Mouse (Mus musculus): ENCODE results near the gene Dlg2. TPM values are rescaled to one million over a fixed set of nuclear protein-coding genes. Genes with fewer than 3 reads are reported as not detected.

Dlg2 gene
- total RNA-seq, 2 experiments from 2014 or later: 295 to 301 TPM

DNA sequence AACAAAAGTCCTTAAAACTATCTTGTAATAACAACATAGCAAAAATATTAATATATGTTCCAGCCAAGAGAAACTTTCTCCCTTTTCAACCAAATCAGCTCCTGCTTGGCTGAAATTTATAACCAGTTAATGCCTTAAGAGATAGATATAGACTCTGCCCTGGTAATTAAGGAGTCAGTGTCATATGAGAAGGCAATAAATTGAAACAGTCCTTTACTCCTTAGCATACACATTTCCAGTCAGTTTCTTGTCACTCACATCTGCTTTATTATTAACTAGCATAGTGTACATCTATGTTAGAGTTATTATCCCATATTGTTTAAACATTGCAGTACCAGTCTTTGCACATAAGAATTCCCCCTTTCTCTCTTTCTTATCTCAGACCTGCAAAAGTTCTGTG, 1197.9 kb downstream of the Dlg2 start:
- DNase-seq (ENCODE audit: extremely low spot score in 1 of 2, low spot score in 2 of 2): no peak
- H3K4me3 ChIP-seq: no peak overlapping the region
- TF ChIP-seq CTCF (IDR thresholded peaks at IDR 0.05): no peak
- H3K27ac ChIP-seq: no peak overlapping the region
- intact Hi-C loops (cut with DNase I): no loop called here

DNA sequence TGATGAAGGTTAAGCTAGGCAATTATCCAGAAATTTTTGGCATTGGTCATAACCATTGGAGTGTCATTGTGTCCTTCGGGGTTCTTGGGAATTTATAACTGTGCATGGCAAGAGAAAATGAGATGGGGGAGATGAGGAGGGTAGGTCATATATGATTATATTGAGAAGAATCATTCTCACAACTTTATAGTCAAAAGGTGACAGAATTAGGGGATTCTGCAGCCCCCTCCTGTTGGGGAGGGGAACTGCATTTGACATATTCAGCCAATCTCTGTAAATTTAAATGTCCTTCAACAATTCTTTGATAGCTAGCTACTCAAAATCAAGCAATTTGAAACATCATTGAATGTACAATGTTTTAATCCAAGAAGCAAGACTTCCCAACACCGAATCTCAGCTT, 1201.5 kb downstream of the Dlg2 start:
- intact Hi-C loops (cut with DNase I): no loop called here
- peak; percentile 26 for TF ChIP-seq CTCF (IDR thresholded peaks at IDR 0.05)

DNA sequence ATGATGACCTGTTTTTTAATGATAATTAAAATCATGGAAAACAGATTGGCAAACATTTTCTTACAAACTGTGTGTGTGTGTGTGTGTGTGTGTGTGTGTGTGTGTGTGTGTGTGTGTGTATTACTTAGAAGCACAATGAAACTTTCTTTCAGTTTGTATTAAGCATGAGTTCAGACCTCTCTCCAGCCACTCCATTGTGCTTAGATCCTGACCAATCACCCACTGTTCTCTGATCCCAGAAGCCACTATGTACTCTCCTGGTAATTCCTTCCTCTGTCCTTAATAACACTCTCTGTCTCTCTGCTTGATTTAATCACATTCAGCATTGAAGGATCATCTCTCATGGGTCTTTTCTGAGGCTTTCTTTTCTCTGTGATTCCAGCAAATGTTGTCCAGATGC, 1211.5 kb downstream of the Dlg2 start:
- H3K4me3 ChIP-seq: no peak overlapping the region
- intact Hi-C loops (cut with DNase I): no loop called here
- no peak for TF ChIP-seq CTCF (IDR thresholded peaks at IDR 0.05)
- DNase-seq (ENCODE audit: extremely low spot score in 1 of 2, low spot score in 2 of 2): no peak
- no peak overlapping the region for H3K27ac ChIP-seq

More for the DNA sequence above, 1201.5 kb downstream of the Dlg2 start:
- no peak for DNase-seq (ENCODE audit: extremely low spot score in 1 of 2, low spot score in 2 of 2)
- Histone ChIP-seq H3K4me3 (no peak overlapping the region), H3K27ac (no peak overlapping the region)

GRCm38 (mm10) chr7:91689829-91690228, 1213.4 kb downstream of the Dlg2 start:
- no peak for DNase-seq (ENCODE audit: extremely low spot score in 1 of 2, low spot score in 2 of 2)
- Histone ChIP-seq H3K4me3 (no peak overlapping the region), H3K27ac (no peak overlapping the region; the same call in 1 of the 2 replicates)
- TF ChIP-seq CTCF (IDR thresholded peaks at IDR 0.05): no peak
- intact Hi-C loops (cut with DNase I): no loop called here

GRCm38 (mm10) chr7:91709853-91710252, 1233.4 kb downstream of the Dlg2 start:
- H3K4me3 ChIP-seq: no peak overlapping the region
- TF ChIP-seq CTCF (IDR thresholded peaks at IDR 0.05): no peak
- peak in 1 of 2 experiments; percentile 27 for DNase-seq (ENCODE audit: extremely low spot score in 1 of 2, low spot score in 2 of 2)
- intact Hi-C loops (cut with DNase I): loop anchor here (5.0 to 10.0 kb wide), 3 partner anchors 217 to 325 kb away; no protein-coding TSS in a partner anchor
- peak overlapping the region; percentile 58 for H3K27ac ChIP-seq

DNA sequence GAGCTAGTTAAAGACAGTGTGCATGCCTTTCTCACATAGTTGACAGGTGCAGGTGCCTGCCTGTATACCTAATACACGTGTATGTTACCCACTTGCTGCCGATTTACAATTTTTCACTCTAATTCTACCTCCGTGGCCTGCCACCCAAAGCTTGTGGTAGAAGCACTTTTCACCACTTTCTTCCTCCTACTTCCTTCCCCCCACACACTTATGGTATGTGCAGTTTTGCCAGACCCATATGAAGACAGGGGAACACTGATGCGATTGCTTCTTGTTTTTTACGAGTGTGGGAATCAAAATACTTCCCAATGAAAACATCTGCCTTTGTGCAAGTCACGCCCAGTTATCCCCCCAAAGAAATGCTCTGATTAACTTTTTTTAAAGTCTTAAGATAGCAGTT, 1234.7 kb downstream of the Dlg2 start:
- H3K27ac ChIP-seq: peak overlapping the region; percentile 73
- H3K4me3 ChIP-seq: peak overlapping the region; percentile 46
- TF ChIP-seq CTCF (IDR thresholded peaks at IDR 0.05): no peak
- DNase-seq (ENCODE audit: extremely low spot score in 1 of 2, low spot score in 2 of 2): peak in 1 of 2 experiments; percentile 22
- intact Hi-C loops (cut with DNase I): loop anchor here (5.0 to 10.0 kb wide), 3 partner anchors 216 to 324 kb away; no protein-coding TSS in a partner anchor

DNA sequence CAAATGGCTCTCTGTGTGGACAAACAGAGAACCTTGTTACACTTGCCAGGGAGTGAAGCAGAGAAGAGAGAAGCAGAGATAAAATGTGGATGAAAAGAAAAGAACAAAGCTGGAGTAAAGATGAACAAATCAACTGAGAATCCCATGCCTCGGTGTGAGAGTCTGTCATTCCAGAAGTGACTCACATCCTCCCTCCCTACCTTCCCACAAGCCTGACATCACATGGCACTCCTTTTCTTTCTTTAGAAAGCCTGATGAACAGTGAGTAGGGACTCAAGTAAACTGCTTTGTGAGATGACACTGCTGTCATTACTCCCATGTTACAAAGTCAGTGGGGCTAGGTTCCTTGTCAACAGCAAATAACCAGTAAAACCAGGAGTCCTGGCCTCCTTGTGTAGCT, 1239.3 kb downstream of the Dlg2 start:
- DNase-seq (ENCODE audit: extremely low spot score in 1 of 2, low spot score in 2 of 2): no peak
- H3K27ac ChIP-seq: no peak overlapping the region; the same call in 1 of the 2 replicates
- intact Hi-C loops (cut with DNase I): loop anchor here (10.0 kb wide), 2 partner anchors 251 to 319 kb away; no protein-coding TSS in a partner anchor
- no peak for TF ChIP-seq CTCF (IDR thresholded peaks at IDR 0.05)
- no peak overlapping the region for H3K4me3 ChIP-seq

- H3K4me3 ChIP-seq: no peak overlapping the region
- DNase-seq (ENCODE audit: extremely low spot score in 1 of 2, low spot score in 2 of 2): no peak
- intact Hi-C loops (cut with DNase I): loop anchor here (10.0 kb wide), 2 partner anchors 252 to 318 kb away; no protein-coding TSS in a partner anchor
- no peak overlapping the region for H3K27ac ChIP-seq
- no peak for TF ChIP-seq CTCF (IDR thresholded peaks at IDR 0.05)
Measured at GRCm38 (mm10) chr7:91716696-91717095, 1240.2 kb downstream of the Dlg2 start.

- peak overlapping the region; percentile 59; the same call in 1 of the 2 replicates for H3K27ac ChIP-seq
- intact Hi-C loops (cut with DNase I): no loop called here
- TF ChIP-seq CTCF (IDR thresholded peaks at IDR 0.05): no peak
- DNase-seq (ENCODE audit: extremely low spot score in 1 of 2, low spot score in 2 of 2): no peak
- H3K4me3 ChIP-seq: no peak overlapping the region
Measured at GRCm38 (mm10) chr7:91720318-91720717, 1243.8 kb downstream of the Dlg2 start.

DNA sequence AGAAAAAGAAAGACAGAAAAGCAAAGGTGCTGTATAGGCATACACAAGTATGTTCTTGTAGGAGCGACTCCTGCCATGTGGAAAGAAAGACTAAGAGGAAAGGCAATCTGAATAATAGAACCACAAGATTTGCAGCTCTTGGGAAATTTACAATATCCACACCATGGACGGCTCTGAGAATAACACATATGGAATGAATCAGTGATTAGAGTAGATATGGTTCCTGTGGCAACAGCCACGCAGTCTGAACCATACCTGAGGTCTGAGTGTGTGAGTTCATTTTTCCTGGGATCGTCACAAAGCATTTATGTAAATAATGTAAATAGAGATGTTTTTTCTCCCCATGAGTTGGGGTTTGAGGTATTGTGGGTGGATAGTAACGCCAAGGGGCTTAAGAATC, 1247.9 kb downstream of the Dlg2 start:
- no peak overlapping the region for H3K4me3 ChIP-seq
- TF ChIP-seq CTCF (IDR thresholded peaks at IDR 0.05): no peak
- H3K27ac ChIP-seq: no peak overlapping the region
- no peak for DNase-seq (ENCODE audit: extremely low spot score in 1 of 2, low spot score in 2 of 2)
- intact Hi-C loops (cut with DNase I): no loop called here

GRCm38 (mm10) chr7:91740748-91741147, 1264.3 kb downstream of the Dlg2 start:
- DNase-seq (ENCODE audit: extremely low spot score in 1 of 2, low spot score in 2 of 2): no peak
- Histone ChIP-seq H3K4me3 (no peak overlapping the region), H3K27ac (no peak overlapping the region)
- TF ChIP-seq CTCF (IDR thresholded peaks at IDR 0.05): no peak
- intact Hi-C loops (cut with DNase I): no loop called here

DNA sequence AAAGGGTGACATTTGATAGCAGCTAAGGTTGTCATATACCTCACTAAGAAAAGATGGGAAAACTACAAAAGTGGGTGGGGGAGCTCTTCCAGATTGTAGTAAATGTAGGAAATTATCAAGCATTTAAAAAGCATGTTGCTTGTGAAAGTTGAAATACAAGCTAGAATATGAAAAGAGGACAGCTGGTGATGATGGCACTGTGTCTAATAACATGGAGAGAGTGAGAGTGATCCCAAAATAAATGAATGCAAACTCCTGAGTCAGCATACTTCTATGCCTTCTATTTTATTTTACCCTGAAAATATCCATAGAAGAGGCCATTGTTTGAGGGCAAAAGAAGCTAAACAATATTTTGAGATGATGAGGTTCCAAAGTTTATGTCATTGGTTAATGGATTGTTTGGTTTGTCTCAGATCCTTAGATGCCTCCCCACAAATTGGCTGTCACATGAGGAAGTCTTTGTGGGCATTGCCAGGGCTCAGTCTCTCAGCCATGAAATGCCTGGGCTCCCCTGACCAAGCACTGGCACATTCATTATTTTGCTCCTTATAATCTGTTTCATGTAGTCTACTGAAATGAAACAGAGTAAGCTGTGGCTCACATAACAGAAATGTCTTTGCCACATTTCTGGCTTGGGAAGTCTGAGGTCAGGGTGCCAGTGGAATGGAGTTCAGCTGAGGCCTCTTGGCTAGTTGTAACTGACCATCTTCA, 1276.8 kb downstream of the Dlg2 start:
- Histone ChIP-seq H3K27ac (no peak overlapping the region), H3K4me3 (no peak overlapping the region)
- no peak for DNase-seq (ENCODE audit: extremely low spot score in 1 of 2, low spot score in 2 of 2)
- intact Hi-C loops (cut with DNase I): no loop called here
- no peak for TF ChIP-seq CTCF (IDR thresholded peaks at IDR 0.05)

DNA sequence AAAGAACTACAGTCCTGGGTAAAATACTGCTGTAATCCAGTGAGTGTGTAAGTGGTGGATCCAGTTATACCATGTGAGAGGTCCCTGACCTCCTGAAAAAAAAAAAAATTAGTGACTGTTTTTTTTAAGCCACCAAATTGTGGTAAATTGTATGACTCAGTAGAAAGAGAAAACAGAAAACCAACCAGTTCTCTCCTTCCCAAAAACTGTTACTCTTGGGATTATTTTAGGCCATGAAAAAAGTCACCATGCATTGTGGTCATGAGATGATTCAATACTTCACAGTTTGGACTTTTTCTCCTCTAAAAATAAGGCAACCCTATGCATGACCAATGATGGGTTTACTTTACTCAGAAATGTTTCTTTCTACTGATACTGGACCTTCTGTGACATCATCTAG, 1291.2 kb downstream of the Dlg2 start:
- no peak for TF ChIP-seq CTCF (IDR thresholded peaks at IDR 0.05)
- intact Hi-C loops (cut with DNase I): no loop called here
- Histone ChIP-seq H3K4me3 (no peak overlapping the region), H3K27ac (no peak overlapping the region)
- no peak for DNase-seq (ENCODE audit: extremely low spot score in 1 of 2, low spot score in 2 of 2)
